ENCODE assay signal across 11 mouse cellular contexts in the genomic region with DNA sequence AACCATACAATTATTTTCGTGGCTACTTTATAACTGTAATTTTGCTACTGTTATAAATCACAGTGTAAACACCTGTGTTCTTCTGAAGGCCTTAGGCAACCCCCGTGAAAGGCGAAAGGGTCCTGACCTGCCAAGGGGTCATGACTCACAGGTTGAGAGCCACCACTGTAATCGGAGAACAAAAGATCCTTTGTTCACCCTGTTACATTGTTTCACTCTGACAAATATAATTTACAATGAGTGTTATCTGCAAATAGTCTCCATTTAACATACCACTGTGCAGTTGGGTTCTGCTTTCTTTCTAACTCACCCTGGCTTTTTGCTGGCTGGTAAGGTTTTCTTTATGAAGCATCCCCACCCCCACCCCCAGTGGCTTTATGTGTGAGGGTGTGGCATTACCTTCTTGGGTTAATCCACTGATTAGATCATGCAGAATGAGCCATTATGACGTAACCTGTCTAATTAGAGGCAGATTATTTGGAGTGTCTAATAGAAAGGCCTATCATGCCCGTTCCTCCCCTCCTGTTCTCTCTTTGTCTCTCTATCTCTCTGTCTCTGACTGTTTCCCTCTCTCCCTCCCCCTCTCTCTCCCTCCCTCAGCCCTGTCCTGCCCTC. TPM values are rescaled to one million over a fixed set of nuclear protein-coding genes. Genes with fewer than 3 reads are reported as not detected.
A peak's percentile ranks its signal among the peaks of the same experiment; 100 is the strongest.
DNase-seq lines count a peak whose midpoint lies in the region; ATAC-seq and TF ChIP-seq lines count a peak whose summit lies in the region.
"Had no signal": no experiment of that assay in that cellular context is flagged by ENCODE, and none has a peak within 500 bp of the region (broad histone marks: within the 10 kb centered on the region; RNA-seq: fewer than 3 reads in every experiment).

No protein-coding gene starts in this region.

- H3K9ac ChIP-seq in heart, embryonic 12.5 days = no peak overlapping the region
- H3K9ac ChIP-seq: liver, embryonic 12.5 days had no signal

- no peak overlapping the region for H3ac ChIP-seq in myocyte (ENCODE audit: control insufficient read depth, insufficient read length)

- no peak overlapping the region for H3K4me2 ChIP-seq in heart, embryonic 12.5 days
- H3K4me2 ChIP-seq in myocyte (ENCODE audit: low read depth) = peak overlapping the region; percentile 55
- H3K4me2 ChIP-seq: liver, embryonic 12.5 days had no signal

- WGBS in heart, embryonic 12.5 days = 42% methylated on average over 6 of the region's 6 CpGs

- peaks cover 32% of the 10 kb centered on the region for H3K4me1 ChIP-seq in heart, embryonic 12.5 days (replicated peaks)
- H3K4me1 ChIP-seq: liver, embryonic 12.5 days had no signal

- H3K9me3 ChIP-seq in heart, embryonic 12.5 days (replicated peaks) = no peaks in the 10 kb centered on the region
- H3K9me3 ChIP-seq: liver, embryonic 12.5 days had no signal

- no peak for DNase-seq in heart, postnatal 36 days
- peak; percentile 30 for DNase-seq in CD4-positive helper T cell, adult 2 months (ENCODE audit: low read depth, low spot score)
- peak; percentile 93 for DNase-seq in R1 (ENCODE audit: low read depth, low spot score)
- no peak for DNase-seq in left cerebral cortex, adult 9 months (ENCODE audit: low spot score in 2 of 2)
- DNase-seq in ovary, postnatal 10 days (ENCODE audit: low spot score) = no peak
- DNase-seq: kidney, adult 18-20 months; kidney, postnatal 36 days; lung, postnatal 14 days had no signal

- ATAC-seq in heart, embryonic 12.5 days (ENCODE audit: insufficient number of reproducible peaks, low FRiP score) = no peak
- ATAC-seq: liver, embryonic 12.5 days had no signal

- intact Hi-C loops in heart, postnatal 36 days (cut with DNase I) = no loop called here

- H3K27ac ChIP-seq in heart, embryonic 12.5 days (ENCODE audit: poor library complexity, severe bottlenecking) = peak overlapping the region; percentile 26; the same call in 1 of the 2 replicates
- H3K27ac ChIP-seq: liver, embryonic 12.5 days had no signal

- no peaks in the 10 kb centered on the region for H3K27me3 ChIP-seq in heart, embryonic 12.5 days (replicated peaks)
- no peaks in the 10 kb centered on the region for H3K27me3 ChIP-seq in myocyte (ENCODE audit: control insufficient read depth, insufficient read depth, insufficient read length)
- H3K27me3 ChIP-seq: liver, embryonic 12.5 days had no signal

- no peak overlapping the region for H3K4me3 ChIP-seq in heart, embryonic 12.5 days
- no peak overlapping the region for H3K4me3 ChIP-seq in myocyte
- H3K4me3 ChIP-seq: liver, embryonic 12.5 days had no signal

- no peaks in the 10 kb centered on the region for H3K36me3 ChIP-seq in heart, embryonic 12.5 days
- H3K36me3 ChIP-seq in myocyte (ENCODE audit: control insufficient read depth, insufficient read depth) = no peaks in the 10 kb centered on the region
- H3K36me3 ChIP-seq: liver, embryonic 12.5 days had no signal

- H3K79me2 ChIP-seq in myocyte (ENCODE audit: control insufficient read depth, insufficient read depth) = no peaks in the 10 kb centered on the region

- TF ChIP-seq POLR2A in myocyte (IDR thresholded peaks at IDR 0.05; ENCODE audit: insufficient read length, low read depth) = no peak

TF ChIP-seq in myocyte, 11 proteins besides CTCF, POLR2A, EP300 and RAD21:
- TF ChIP-seq MYOD1 (IDR thresholded peaks at IDR 0.05; ENCODE audit: control insufficient read depth in 1 of 3, insufficient read length in 2 of 3, low read depth in 2 of 3) = peak in 1 of 3 experiments; percentile 30
- no peak for TF ChIP-seq USF1 (IDR thresholded peaks at IDR 0.05; ENCODE audit: low read depth)
- TF ChIP-seq E2F4 (IDR thresholded peaks at IDR 0.05; ENCODE audit: insufficient read depth) = no peak

RNA-seq across cellular contexts. Expression of gene Chn2, which starts 56.9 kb away (rescaled TPM):
- polyA plus RNA-seq in heart, embryonic 12.5 days (2016; fragmentation: Nextera tagmentation; extraction: Ambion mirVana) = 7.6 and 12.4 TPM in 2 replicates
- 1 to 10 TPM; 2.6 to 3.2 TPM for total RNA-seq in heart, postnatal 36 days (2021)
- 6.5 TPM for polyA plus RNA-seq in myocyte (2012; fragmentation: generic; extraction: Trizol)

Comparison
In these comparisons a context has a peak if more than half of its experiments do, and no peak if none do; other contexts are left out.
1. DNase-seq: peak in CD4-positive helper T cell, adult 2 months (single experiment) and R1 (single experiment); none in heart, postnatal 36 days (0 of 2), left cerebral cortex, adult 9 months (0 of 2) and ovary, postnatal 10 days (single experiment).